Mouse (Mus musculus) heart, embryonic 10.5 days (tissue): Measurements from ENCODE around the gene Inka2. TPM values are rescaled to one million over a fixed set of nuclear protein-coding genes. Genes with fewer than 3 reads are reported as not detected.

Experiments
- DNase-seq: peaks from one replicate; pipeline ENCODE4 v3.0.0-alpha.2; 2017; ENCODE audit warnings: low spot score
- H3K27ac ChIP-seq: fragments of 300-500 bp; sonication (generic); 2 replicates; pipeline ENCODE4 v1.5.1; 2016; ENCODE audit warnings: mild to moderate bottlenecking
- H3K27me3 ChIP-seq: fragments of 300-500 bp; sonication (generic); 2 replicates; pipeline ENCODE4 v1.6.1; 2016; ENCODE audit warnings: mild to moderate bottlenecking; ENCODE audit not compliant: poor library complexity, insufficient read depth, severe bottlenecking
- H3K36me3 ChIP-seq: fragments of 300-500 bp; sonication (generic); 2 replicates; pipeline ENCODE4 v1.6.1; 2016; ENCODE audit warnings: mild to moderate bottlenecking, moderate library complexity
- H3K4me1 ChIP-seq: fragments of 300-500 bp; sonication (generic); 2 replicates; pipeline ENCODE4 v1.6.1; 2016; ENCODE audit warnings: mild to moderate bottlenecking
- H3K4me3 ChIP-seq: fragments of 300-500 bp; sonication (generic); 2 replicates; pipeline ENCODE4 v1.5.1; 2016; ENCODE audit warnings: mild to moderate bottlenecking, moderate library complexity
- H3K9me3 ChIP-seq: fragments of 300-500 bp; sonication (generic); 2 replicates; pipeline ENCODE4 v1.6.1; 2016; ENCODE audit warnings: mild to moderate bottlenecking, moderate library complexity
- WGBS: fragments of 180-500 bp; shearing (Covaris S2); methylation state at CpG from one replicate; pipeline ENCODE4 v1.1.7; 2016; 5-methylcytosine and 5-hydroxymethylcytosine counted together
- polyA plus RNA-seq: library from polyadenylated mRNA; unstranded; fragments of >200 nt; fragmentation: Nextera tagmentation; extraction: Ambion mirVana; gene quantifications from 2 replicates; pipeline ENCODE4 v1.2.1, GENCODE M21; 2016

Gene Inka2
- polyA plus RNA-seq, 1 experiment from 2014 or later: 1.5 TPM

DNA sequence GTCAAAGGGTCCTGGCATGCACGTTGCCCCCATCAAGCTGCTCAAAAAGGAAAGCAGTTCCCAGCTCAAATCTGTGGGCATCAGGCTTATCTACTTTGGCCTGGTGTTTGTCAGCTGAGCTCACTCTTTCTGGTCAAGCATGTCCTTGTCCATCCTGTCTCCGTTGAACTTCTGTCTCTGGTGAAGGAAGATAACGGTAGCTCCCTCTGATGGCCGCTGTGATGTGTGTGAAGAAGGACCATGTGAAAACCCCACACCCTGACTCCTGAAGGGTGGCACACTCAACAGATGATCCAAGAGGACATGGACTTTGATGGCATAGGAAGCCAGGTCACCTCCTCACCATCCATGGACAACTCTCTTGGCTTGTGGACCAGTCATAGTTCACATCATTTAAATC, 14.3 kb downstream of the Inka2 start:
- Histone ChIP-seq H3K27ac (no peak overlapping the region), H3K4me3 (no peak overlapping the region), H3K4me1 (peaks cover 44% of the 10 kb centered on the region), H3K27me3 (no peaks in the 10 kb centered on the region), H3K9me3 (no peaks in the 10 kb centered on the region), H3K36me3 (peaks cover 9% of the 10 kb centered on the region; the same call in 1 of the 2 replicates)
- WGBS: 10% methylated on average over 4 of the region's 4 CpGs
- DNase-seq: no peak

DNA sequence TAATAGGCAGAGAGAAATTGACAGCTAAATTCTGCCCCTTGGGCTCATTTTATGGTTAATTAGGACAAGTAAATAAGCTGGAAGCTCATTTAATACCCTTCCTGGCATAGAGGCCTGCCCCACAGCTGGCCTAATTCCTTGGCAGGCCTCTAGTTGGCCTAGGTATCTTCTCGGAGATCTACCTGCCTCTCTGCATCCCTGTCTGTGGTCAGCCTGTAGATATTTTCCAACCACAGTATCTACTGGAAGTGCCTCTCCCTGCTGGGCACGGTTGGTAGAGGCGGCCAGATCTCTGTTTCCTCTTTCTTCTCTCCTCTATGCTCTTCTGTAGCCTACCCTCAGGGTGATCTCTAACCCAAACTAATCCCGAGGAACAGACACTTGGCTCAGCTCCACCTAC, 15.6 kb downstream of the Inka2 start:
- Histone ChIP-seq H3K36me3 (peaks cover 9% of the 10 kb centered on the region; the same call in 1 of the 2 replicates), H3K4me3 (no peak overlapping the region), H3K4me1 (peaks cover 35% of the 10 kb centered on the region), H3K9me3 (no peaks in the 10 kb centered on the region), H3K27ac (no peak overlapping the region), H3K27me3 (no peaks in the 10 kb centered on the region)
- 65% methylated on average over 4 of the region's 4 CpGs for WGBS
- no peak for DNase-seq

GRCm38 (mm10) chr3:105720514-105720913, 16.1 kb downstream of the Inka2 start:
- Histone ChIP-seq H3K27me3 (no peaks in the 10 kb centered on the region), H3K4me3 (no peak overlapping the region), H3K9me3 (no peaks in the 10 kb centered on the region), H3K27ac (no peak overlapping the region), H3K4me1 (peaks cover 35% of the 10 kb centered on the region), H3K36me3 (peaks cover 9% of the 10 kb centered on the region; the same call in 1 of the 2 replicates)
- DNase-seq: no peak
- WGBS: 66% methylated on average over 4 of the region's 4 CpGs

DNA sequence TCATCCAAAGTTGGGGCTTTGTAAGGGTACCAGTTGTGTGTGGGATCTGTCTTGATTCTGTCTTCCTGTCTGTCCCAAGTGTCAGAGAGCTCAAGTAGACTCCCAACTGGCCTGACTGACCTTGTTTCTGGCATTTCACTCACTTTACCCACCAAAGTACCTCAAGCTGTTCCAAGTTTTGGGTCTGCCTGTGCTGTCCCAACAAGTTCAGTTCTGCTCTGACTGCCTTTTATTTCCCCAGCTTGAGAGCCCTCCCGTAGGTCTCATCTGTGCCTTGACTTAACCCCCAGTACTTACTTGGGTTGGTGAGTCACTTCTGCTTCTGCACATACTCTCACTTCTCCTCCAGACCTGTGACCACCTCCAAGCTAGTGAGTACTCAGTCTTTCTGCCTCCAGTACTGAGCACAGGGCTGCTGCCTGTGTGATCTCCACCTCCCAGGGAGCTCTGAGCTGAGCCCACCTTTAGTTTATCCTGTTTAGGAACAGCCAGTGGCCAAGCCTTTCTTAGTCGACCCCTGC, 17.3 kb downstream of the Inka2 start:
- no peak overlapping the region for H3K4me3 ChIP-seq
- H3K9me3 ChIP-seq: no peaks in the 10 kb centered on the region
- no peak for DNase-seq
- no peaks in the 10 kb centered on the region for H3K27me3 ChIP-seq
- peaks cover 27% of the 10 kb centered on the region for H3K4me1 ChIP-seq
- no peak overlapping the region for H3K27ac ChIP-seq
- 68% methylated on average over 2 of the region's 2 CpGs for WGBS
- H3K36me3 ChIP-seq: 0 out of 2 replicates have a peak, but pooled peaks cover 6% of the 10 kb centered on the region

DNA sequence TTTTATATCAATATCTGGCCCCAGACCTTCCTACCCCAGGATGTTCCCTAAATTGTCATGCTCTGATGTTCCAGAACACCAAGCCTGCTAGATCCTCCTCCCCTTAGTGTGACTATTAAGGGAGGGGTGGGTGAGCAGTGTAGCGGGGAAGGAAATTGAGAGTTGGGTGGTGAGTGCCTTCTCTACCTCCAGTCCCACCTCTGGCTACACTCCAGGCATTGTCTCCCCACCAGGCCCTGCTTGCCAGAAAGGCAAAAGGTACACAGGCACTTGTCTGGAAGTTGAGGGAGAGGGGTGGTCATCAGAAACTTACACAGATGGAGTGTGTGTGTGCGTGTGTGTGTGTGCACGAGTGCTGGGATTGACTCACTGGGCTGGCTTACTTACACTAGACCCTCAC, 18.1 kb downstream of the Inka2 start:
- H3K9me3 ChIP-seq: no peaks in the 10 kb centered on the region
- 90% methylated on average over 3 of the region's 3 CpGs for WGBS

DNA sequence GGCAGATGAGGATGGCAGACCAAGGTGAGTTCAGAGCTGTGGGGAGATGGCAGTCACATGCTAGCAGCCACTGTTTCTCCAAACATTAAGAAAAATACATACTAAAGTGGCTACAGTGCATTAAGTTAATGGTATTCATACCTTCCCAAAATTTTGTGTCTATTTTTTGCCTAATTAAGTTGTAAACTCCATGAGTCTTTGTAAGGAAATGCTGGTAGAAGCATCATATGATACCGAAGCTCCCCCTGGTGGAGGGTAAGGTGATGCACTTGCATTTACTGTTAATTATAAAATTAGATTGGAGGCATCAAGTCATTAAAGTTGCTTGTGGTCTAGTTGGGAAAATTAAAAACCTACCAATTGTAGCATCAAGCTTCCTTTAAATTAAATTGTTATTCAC, 21.6 kb downstream of the Inka2 start:
- peaks cover 4% of the 10 kb centered on the region; the same call in 1 of the 2 replicates for H3K4me1 ChIP-seq
- WGBS: 6% methylated on average over 1 of the region's 1 CpGs
- no peaks in the 10 kb centered on the region for H3K27me3 ChIP-seq
- H3K9me3 ChIP-seq: no peaks in the 10 kb centered on the region
- no peak for DNase-seq
- peaks cover 8% of the 10 kb centered on the region; the same call in 1 of the 2 replicates for H3K36me3 ChIP-seq
- H3K27ac ChIP-seq: no peak overlapping the region
- H3K4me3 ChIP-seq: no peak overlapping the region

More for the DNA sequence above, 18.1 kb downstream of the Inka2 start:
- Histone ChIP-seq H3K36me3 (peaks cover 3% of the 10 kb centered on the region; the same call in 1 of the 2 replicates), H3K27ac (no peak overlapping the region), H3K27me3 (no peaks in the 10 kb centered on the region), H3K4me3 (no peak overlapping the region), H3K4me1 (peaks cover 22% of the 10 kb centered on the region)
- no peak for DNase-seq

DNA sequence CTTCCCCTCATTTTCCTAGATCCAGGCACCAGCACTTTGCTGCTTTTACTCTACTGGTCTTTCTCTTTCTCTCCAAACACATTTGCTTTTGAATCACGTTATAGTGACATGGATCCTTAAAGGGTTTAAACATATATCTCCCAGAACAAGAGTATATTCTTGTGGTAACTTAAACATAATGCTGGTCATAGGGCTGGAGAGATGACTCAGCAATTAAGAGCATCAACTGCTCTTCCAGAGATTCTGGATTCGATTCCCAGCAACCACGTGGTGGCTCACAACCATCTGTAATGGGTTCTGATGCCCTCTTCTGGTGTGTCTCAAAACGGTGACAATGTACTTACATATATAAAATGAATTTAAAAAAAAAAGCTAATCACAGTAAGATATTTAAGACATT, 28.0 kb downstream of the Inka2 start:
- peaks cover 34% of the 10 kb centered on the region for H3K36me3 ChIP-seq
- no peaks in the 10 kb centered on the region for H3K4me1 ChIP-seq
- no peak overlapping the region for H3K4me3 ChIP-seq
- WGBS: 86% methylated on average over 4 of the region's 4 CpGs
- no peaks in the 10 kb centered on the region for H3K27me3 ChIP-seq
- no peak overlapping the region for H3K27ac ChIP-seq
- no peaks in the 10 kb centered on the region for H3K9me3 ChIP-seq
- no peak for DNase-seq

GRCm38 (mm10) chr3:105733538-105733937, 29.1 kb downstream of the Inka2 start:
- 88% methylated on average over 4 of the region's 4 CpGs for WGBS
- Histone ChIP-seq H3K36me3 (peaks cover 44% of the 10 kb centered on the region), H3K27ac (no peak overlapping the region)

DNA sequence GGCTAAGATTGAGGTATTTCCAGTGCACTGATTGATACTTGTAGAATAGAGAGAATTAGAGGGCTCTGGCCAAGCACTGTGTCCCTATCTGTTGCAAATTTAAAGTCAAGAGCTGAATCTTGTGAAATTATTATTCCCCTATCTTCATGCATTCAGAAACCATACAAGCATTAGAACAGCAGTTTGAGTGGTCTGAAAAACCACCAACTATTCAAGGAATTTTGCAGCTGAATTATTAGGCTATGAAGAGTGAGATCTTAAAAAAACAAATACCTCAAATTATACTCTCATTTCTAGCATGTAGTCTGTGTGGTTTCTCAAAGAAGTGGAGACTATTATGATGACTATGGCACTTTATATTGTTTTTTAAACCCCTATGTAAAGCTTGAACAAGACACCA, 30.9 kb downstream of the Inka2 start:
- Histone ChIP-seq H3K9me3 (no peaks in the 10 kb centered on the region), H3K36me3 (peaks cover 44% of the 10 kb centered on the region), H3K27ac (no peak overlapping the region), H3K4me3 (no peak overlapping the region), H3K27me3 (no peaks in the 10 kb centered on the region), H3K4me1 (no peaks in the 10 kb centered on the region)
- no peak for DNase-seq

More at GRCm38 (mm10) chr3:105733538-105733937, 29.1 kb downstream of the Inka2 start:
- no peaks in the 10 kb centered on the region for H3K27me3 ChIP-seq
- no peak overlapping the region for H3K4me3 ChIP-seq
- H3K9me3 ChIP-seq: no peaks in the 10 kb centered on the region
- no peak for DNase-seq
- H3K4me1 ChIP-seq: no peaks in the 10 kb centered on the region

DNA sequence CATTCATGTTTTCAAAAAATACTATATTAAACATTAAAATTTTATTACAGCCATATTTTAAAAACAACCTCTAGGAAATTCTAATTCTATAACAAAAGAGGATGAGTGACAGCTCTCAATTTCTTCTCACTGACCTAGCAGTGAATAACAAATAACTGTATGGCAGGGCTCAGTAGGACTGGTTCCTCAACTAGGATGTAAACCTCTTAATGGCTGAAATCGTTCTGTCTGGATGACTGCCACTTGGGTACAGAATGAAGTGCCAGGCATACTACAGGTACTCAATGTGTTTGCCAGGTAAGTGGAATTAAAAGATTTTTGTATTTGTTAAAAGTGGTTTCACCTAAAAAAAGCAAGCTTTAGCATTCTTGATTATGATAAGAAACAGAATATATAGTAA, 31.7 kb downstream of the Inka2 start:
- DNase-seq: no peak
- peaks cover 38% of the 10 kb centered on the region for H3K36me3 ChIP-seq
- WGBS: 92% methylated on average over 1 of the region's 1 CpGs
- H3K9me3 ChIP-seq: no peaks in the 10 kb centered on the region
- no peaks in the 10 kb centered on the region for H3K27me3 ChIP-seq
- no peak overlapping the region for H3K4me3 ChIP-seq
- no peak overlapping the region for H3K27ac ChIP-seq
- no peaks in the 10 kb centered on the region for H3K4me1 ChIP-seq

GRCm38 (mm10) chr3:105737070-105737469, 32.7 kb downstream of the Inka2 start:
- Histone ChIP-seq H3K4me3 (no peak overlapping the region), H3K27me3 (no peaks in the 10 kb centered on the region), H3K9me3 (no peaks in the 10 kb centered on the region), H3K4me1 (no peaks in the 10 kb centered on the region), H3K36me3 (peaks cover 33% of the 10 kb centered on the region), H3K27ac (no peak overlapping the region)
- WGBS: 92% methylated on average over 7 of the region's 7 CpGs
- DNase-seq: no peak

- DNase-seq: no peak
- 87% methylated on average over 3 of the region's 3 CpGs for WGBS
- H3K9me3 ChIP-seq: no peaks in the 10 kb centered on the region
- H3K27ac ChIP-seq: no peak overlapping the region
- H3K27me3 ChIP-seq: no peaks in the 10 kb centered on the region
- H3K4me3 ChIP-seq: no peak overlapping the region
- H3K36me3 ChIP-seq: peaks cover 33% of the 10 kb centered on the region
- peaks cover 5% of the 10 kb centered on the region; the same call in 1 of the 2 replicates for H3K4me1 ChIP-seq
Observed at GRCm38 (mm10) chr3:105737666-105738065, 33.3 kb downstream of the Inka2 start.

GRCm38 (mm10) chr3:105746542-105746941, 42.1 kb downstream of the Inka2 start:
- 78% methylated on average over 2 of the region's 2 CpGs for WGBS
- H3K27me3 ChIP-seq: no peaks in the 10 kb centered on the region
- H3K4me3 ChIP-seq: no peak overlapping the region
- H3K27ac ChIP-seq: no peak overlapping the region
- H3K36me3 ChIP-seq: peaks cover 3% of the 10 kb centered on the region; the same call in 1 of the 2 replicates
- H3K9me3 ChIP-seq: no peaks in the 10 kb centered on the region
- DNase-seq: no peak
- peaks cover 5% of the 10 kb centered on the region; the same call in 1 of the 2 replicates for H3K4me1 ChIP-seq

- no peak overlapping the region for H3K27ac ChIP-seq
- no peaks in the 10 kb centered on the region for H3K9me3 ChIP-seq
- no peaks in the 10 kb centered on the region for H3K27me3 ChIP-seq
- peaks cover 3% of the 10 kb centered on the region; the same call in 1 of the 2 replicates for H3K36me3 ChIP-seq
- H3K4me3 ChIP-seq: no peak overlapping the region
- no peak for DNase-seq
- WGBS: 44% methylated on average over 2 of the region's 2 CpGs
- peaks cover 2% of the 10 kb centered on the region; the same call in 1 of the 2 replicates for H3K4me1 ChIP-seq
Observed at GRCm38 (mm10) chr3:105750810-105751209, 46.4 kb downstream of the Inka2 start.
